Mouse (Mus musculus) olfactory bulb, adult 2 months (tissue): ENCODE measurements at regions not wholly inside any gene's neighbourhood (a gene's known extent, or its start where the extent isn't known, plus 50 kb on each side); places are given as distances from the start of the nearest gene placed in this dataset.

Experiments
- CTCF ChIP-seq: fragments of 200-500 bp; IDR thresholded peaks from 2 replicates; pipeline ENCODE4 v1.5.1; 2012; ENCODE audit warnings: low read depth, mild to moderate bottlenecking, low read length, moderate library complexity; ENCODE audit not compliant: insufficient read depth
- POLR2A ChIP-seq: fragments of 200-500 bp; IDR thresholded peaks from 2 replicates; pipeline ENCODE4 v1.6.1; 2012; ENCODE audit warnings: mild to moderate bottlenecking, low read depth, low read length, moderate library complexity; ENCODE audit not compliant: insufficient read depth

GRCm38 (mm10) chr1:137079401-137080003, 119.3 kb upstream of the Nr5a2 start:
- TF ChIP-seq CTCF, result no peak
- no peak for TF ChIP-seq POLR2A
